Mouse (Mus musculus) liver, postnatal 0 days (tissue): ENCODE data around the gene Cdc42ep2. TPM values are rescaled to one million over a fixed set of nuclear protein-coding genes. Genes with fewer than 3 reads are reported as not detected.

Source experiments
- ATAC-seq: fragments of 200-750 bp; cut with Nextera tagmentation; 2 replicates; pipeline ENCODE4 v1.8.0; 2017; ENCODE audit warnings: mild to moderate bottlenecking, moderate library complexity
- DNase-seq: peaks from one replicate; pipeline ENCODE4 v3.0.0-alpha.2; 2016
- H3K27ac ChIP-seq: fragments of 300-500 bp; sonication (generic); 2 replicates; pipeline ENCODE4 v1.5.1; 2014; ENCODE audit warnings: antibody characterized with exemption, moderate library complexity, mild to moderate bottlenecking, low read depth
- H3K27me3 ChIP-seq: fragments of 300-500 bp; sonication (generic); 2 replicates; pipeline ENCODE4 v1.6.1; 2014; ENCODE audit warnings: low read length, control low read depth, mixed read lengths; ENCODE audit not compliant: insufficient read depth
- H3K36me3 ChIP-seq: fragments of 300-500 bp; sonication (generic); replicated peaks from 2 replicates; pipeline ENCODE4 v1.6.1; 2014; ENCODE audit warnings: mild to moderate bottlenecking, control low read depth, low read length, moderate library complexity, mixed read lengths; ENCODE audit not compliant: insufficient read depth
- H3K4me1 ChIP-seq: fragments of 300-500 bp; sonication (generic); 2 replicates; pipeline ENCODE4 v1.6.1; 2014; ENCODE audit warnings: antibody characterized with exemption, mild to moderate bottlenecking, control low read depth; ENCODE audit not compliant: insufficient read depth
- H3K4me2 ChIP-seq: fragments of 300-500 bp; sonication (generic); 2 replicates; pipeline ENCODE4 v1.6.1; 2014; ENCODE audit warnings: low read depth, mild to moderate bottlenecking, low read length, moderate library complexity, mixed read lengths
- H3K4me3 ChIP-seq: fragments of 300-500 bp; sonication (generic); 2 replicates; pipeline ENCODE4 v1.5.1; 2014; ENCODE audit warnings: low read depth, low read length
- H3K9ac ChIP-seq: fragments of 300-500 bp; sonication (generic); replicated peaks from 2 replicates; pipeline ENCODE4 v1.6.1; 2014; ENCODE audit warnings: mild to moderate bottlenecking, moderate library complexity
- H3K9me3 ChIP-seq: fragments of 300-500 bp; sonication (generic); 2 replicates; pipeline ENCODE4 v1.6.1; 2016; ENCODE audit warnings: mild to moderate bottlenecking, control low read depth, low read length, mixed read lengths
- CTCF ChIP-seq: sonication (generic); IDR thresholded peaks from 2 replicates; pipeline ENCODE4 v1.5.1; 2016; ENCODE audit warnings: antibody characterized with exemption, low read depth
- EP300 ChIP-seq: IDR thresholded peaks from 2 replicates; pipeline ENCODE4 v1.6.1; 2016; ENCODE audit warnings: antibody characterized with exemption, low read depth, mild to moderate bottlenecking
- WGBS: fragments of 180-500 bp; shearing (Covaris S2); extraction: QIAGEN DNeasy Blood & Tissue Kit; methylation state at CpG from one replicate; pipeline ENCODE4 v1.1.7; 2014; ENCODE audit not compliant: insufficient replicate concordance; 5-methylcytosine and 5-hydroxymethylcytosine counted together
- polyA plus RNA-seq: library from polyadenylated mRNA; unstranded; fragments of >200 nt; fragmentation: Nextera tagmentation; extraction: Ambion mirVana; gene quantifications from 2 replicates; pipeline ENCODE4 v1.2.1, GENCODE M21; 2015

The Cdc42ep2 gene
- polyA plus RNA-seq, 1 experiment from 2014 or later, result 3.0 TPM

GRCm38 (mm10) chr19:5911430-5912102 lies 13.1 kb downstream of the Cdc42ep2 start:
- Histone ChIP-seq H3K4me3 (peak overlapping the region; percentile 79), H3K27ac (peak overlapping the region; percentile 80), H3K9ac (peak overlapping the region; percentile 91), H3K9me3 (no peaks in the 10 kb centered on the region), H3K4me1 (peaks cover 27% of the 10 kb centered on the region), H3K4me2 (peak overlapping the region; percentile 92), H3K36me3 (peaks cover 9% of the 10 kb centered on the region), H3K27me3 (no peaks in the 10 kb centered on the region)
- no peak for TF ChIP-seq CTCF
- TF ChIP-seq EP300, result no peak
- DNase-seq (no peak), ATAC-seq (no peak)
- WGBS, result 4% methylated on average over 14 of the region's 14 CpGs

GRCm38 (mm10) chr19:5910221-5910620 lies 14.4 kb downstream of the Cdc42ep2 start:
- Histone ChIP-seq H3K9me3 (no peaks in the 10 kb centered on the region), H3K4me3 (no peak overlapping the region), H3K36me3 (peaks cover 23% of the 10 kb centered on the region), H3K27me3 (no peaks in the 10 kb centered on the region), H3K27ac (no peak overlapping the region), H3K4me1 (peaks cover 25% of the 10 kb centered on the region), H3K9ac (no peak overlapping the region), H3K4me2 (peak overlapping the region; percentile 92; the same call in 1 of the 2 replicates)
- TF ChIP-seq EP300, result no peak
- TF ChIP-seq CTCF, result 0 out of 2 replicates have a peak, but pooled peaks have one; percentile 12
- ATAC-seq, result no peak
- DNase-seq, result no peak
- 61% methylated on average over 6 of the region's 6 CpGs for WGBS

DNA sequence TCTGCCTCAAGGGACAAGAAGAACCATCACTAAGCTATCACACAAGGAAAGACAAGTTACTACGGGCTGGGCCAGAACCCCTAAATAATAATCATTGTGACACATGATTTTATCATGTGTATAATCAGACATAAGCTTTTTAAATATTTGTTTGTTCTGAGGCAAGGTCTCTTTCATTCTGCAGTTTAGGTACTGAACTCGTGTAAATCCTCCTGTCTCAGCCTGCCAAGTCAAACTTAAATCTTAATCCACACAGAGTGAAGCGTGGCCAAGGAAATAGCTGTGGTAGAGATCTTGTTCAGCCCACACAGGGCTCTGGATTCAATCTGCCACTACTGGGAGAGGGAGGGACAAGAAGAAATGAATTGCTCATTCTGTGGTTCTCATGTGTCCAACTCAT lies 17.3 kb downstream of the Cdc42ep2 start:
- no peak overlapping the region for H3K9ac ChIP-seq
- 86% methylated on average over 3 of the region's 3 CpGs for WGBS
- peaks cover 52% of the 10 kb centered on the region for H3K36me3 ChIP-seq
- H3K4me2 ChIP-seq, result no peak overlapping the region
- no peak overlapping the region for H3K27ac ChIP-seq
- DNase-seq (no peak), ATAC-seq (no peak)
- H3K4me3 ChIP-seq, result no peak overlapping the region
- H3K9me3 ChIP-seq, result no peaks in the 10 kb centered on the region
- H3K27me3 ChIP-seq, result no peaks in the 10 kb centered on the region
- TF ChIP-seq EP300 (no peak), CTCF (no peak)
- peaks cover 13% of the 10 kb centered on the region for H3K4me1 ChIP-seq

DNA sequence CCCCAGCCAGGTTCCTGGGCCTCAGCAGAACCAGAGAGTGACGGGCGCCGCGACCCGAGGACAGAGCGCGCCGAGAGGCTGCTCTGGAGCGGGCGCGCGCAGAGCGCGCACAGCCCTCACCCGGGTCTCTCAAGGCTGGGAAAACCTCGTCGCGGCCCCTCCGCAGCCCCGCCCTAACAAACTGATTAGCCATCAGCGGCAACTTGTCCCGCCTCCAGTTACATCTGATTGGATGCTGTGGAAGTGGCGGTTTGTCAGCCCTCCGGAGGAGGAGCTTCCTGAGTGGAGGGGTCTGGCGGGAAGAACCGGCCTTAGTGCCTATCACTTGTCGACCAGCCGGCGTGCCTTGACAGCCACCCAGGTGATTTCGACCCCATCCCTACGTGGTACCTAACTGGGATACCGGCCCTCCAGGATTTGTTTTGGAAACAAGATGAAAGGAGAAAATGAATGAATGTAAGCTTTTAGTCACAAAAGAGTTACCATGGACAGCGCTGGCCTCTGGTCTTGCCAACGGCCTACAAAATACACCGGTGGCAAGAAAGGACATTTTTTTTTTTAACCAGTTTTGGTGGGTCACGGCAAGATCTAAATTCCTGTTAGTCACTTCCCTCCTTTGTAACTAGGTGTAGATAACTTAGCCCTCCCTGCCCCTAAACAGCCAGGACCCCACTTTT lies 30.5 kb downstream of the Cdc42ep2 start, which contains the start of gene Tigd3:
Gene Tigd3 (minus strand): TSS at position 148 of the 677 bp plus-strand sequence.
- peak within 1 kb of the TSS; percentile 60 for H3K4me3 ChIP-seq
- peaks cover 15% of the 10 kb centered on the region for H3K36me3 ChIP-seq
- H3K4me2 ChIP-seq, result peak within 1 kb of the TSS; percentile 91
- peak; percentile 93 for DNase-seq
- H3K9ac ChIP-seq, result peak within 1 kb of the TSS; percentile 72
- 4% methylated on average over 36 of the region's 36 CpGs for WGBS
- peaks cover 12% of the 10 kb centered on the region for H3K4me1 ChIP-seq
- H3K27me3 ChIP-seq, result peaks cover 9% of the 10 kb centered on the region
- no peaks in the 10 kb centered on the region for H3K9me3 ChIP-seq
- peak; percentile 93 for ATAC-seq
- no peak; the same call in 1 of the 2 replicates for TF ChIP-seq EP300
- no peak for TF ChIP-seq CTCF
- peak within 1 kb of the TSS; percentile 62 for H3K27ac ChIP-seq

DNA sequence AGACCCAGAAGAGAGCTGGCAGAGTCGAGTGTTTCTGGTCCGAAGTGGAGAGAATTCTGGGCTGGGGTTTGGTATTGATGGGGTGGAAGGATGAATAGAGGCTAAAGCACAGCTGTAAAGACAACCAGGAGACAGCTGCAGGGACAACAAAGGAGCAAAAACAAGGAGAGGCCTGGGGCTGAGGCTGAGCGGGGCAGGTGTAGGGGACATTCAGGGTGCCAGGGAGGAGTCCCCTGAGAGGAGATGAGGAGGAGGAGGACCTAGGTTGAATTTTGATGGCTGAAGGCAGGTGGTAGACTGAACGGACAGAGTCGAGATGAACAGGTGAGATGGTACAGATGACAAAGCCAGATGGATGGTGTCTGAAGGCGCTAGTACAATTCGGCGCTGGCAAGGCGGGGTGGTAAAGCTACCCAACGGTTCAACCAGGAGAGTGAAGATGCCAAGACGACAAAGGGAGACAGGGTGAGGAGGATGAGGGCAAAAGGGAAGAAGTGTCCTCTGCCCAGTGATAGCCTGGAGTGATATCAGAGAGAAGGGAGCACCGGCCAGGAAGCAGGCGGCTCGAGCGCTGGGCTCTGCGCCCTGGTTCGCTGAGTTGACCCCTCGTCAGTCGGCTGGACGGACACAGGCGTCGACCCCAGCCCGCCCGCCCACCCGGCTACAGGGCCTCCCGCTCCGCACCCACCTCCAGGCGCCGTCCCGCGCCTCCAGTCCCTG lies 31.2 kb downstream of the Cdc42ep2 start:
- DNase-seq (no peak), ATAC-seq (peak; percentile 33)
- Histone ChIP-seq H3K4me2 (peak overlapping the region; percentile 91), H3K27me3 (peaks cover 9% of the 10 kb centered on the region), H3K36me3 (peaks cover 10% of the 10 kb centered on the region), H3K9ac (peak overlapping the region; percentile 72), H3K9me3 (no peaks in the 10 kb centered on the region), H3K27ac (peak overlapping the region; percentile 55), H3K4me3 (peak overlapping the region; percentile 60), H3K4me1 (peaks cover 15% of the 10 kb centered on the region)
- TF ChIP-seq EP300, result no peak
- no peak for TF ChIP-seq CTCF
- WGBS, result 15% methylated on average over 25 of the region's 31 CpGs

- no peak overlapping the region for H3K9ac ChIP-seq
- no peak for DNase-seq
- H3K27ac ChIP-seq, result no peak overlapping the region
- peaks cover 15% of the 10 kb centered on the region for H3K4me1 ChIP-seq
- H3K4me2 ChIP-seq, result no peak overlapping the region; the same call in 1 of the 2 replicates
- WGBS, result 93% methylated on average over 13 of the region's 13 CpGs
- no peaks in the 10 kb centered on the region for H3K9me3 ChIP-seq
- H3K36me3 ChIP-seq, result peaks cover 6% of the 10 kb centered on the region
- peaks cover 9% of the 10 kb centered on the region for H3K27me3 ChIP-seq
- ATAC-seq, result no peak
- H3K4me3 ChIP-seq, result no peak overlapping the region
- TF ChIP-seq EP300, result no peak
- TF ChIP-seq CTCF, result no peak
Measured at GRCm38 (mm10) chr19:5892735-5893134, 31.9 kb downstream of the Cdc42ep2 start.
